Mouse (Mus musculus) small intestine, adult 10 weeks (tissue): Measurements from ENCODE around the gene 2410141K09Rik. TPM values are rescaled to one million over a fixed set of nuclear protein-coding genes. Genes with fewer than 3 reads are reported as not detected.

Experiments
- polyA plus RNA-seq: library from polyadenylated mRNA; stranded (reverse); fragments of 350-450 nt; fragmentation: Illumina TruSeq; extraction: RNeasy Lipid Tissue Mini Kit (QIAGEN cat#74804); gene quantifications from one replicate; pipeline ENCODE4 v1.2.3, GENCODE M21; 2014; ENCODE audit warnings: low replicate concordance

The 2410141K09Rik gene
- not detected for polyA plus RNA-seq

GRCm38 (mm10) chr13:66441018-66441417, at the start of gene 2410141K09Rik:
TSS of gene 2410141K09Rik (minus strand) at chr13:66441118.

Other genes starting within 250 kb of the 2410141K09Rik start
- gene Gm10772, start 213.5 kb downstream of the 2410141K09Rik start, polyA plus RNA-seq: not detected